In genomic region chr2:118790551-118791525, GRCm38 (mm10) we compare ENCODE assay signal across 9 mouse cellular contexts. TPM values are rescaled to one million over a fixed set of nuclear protein-coding genes. Genes with fewer than 3 reads are reported as not detected.
DNase-seq lines count a peak whose midpoint lies in the region; ATAC-seq and TF ChIP-seq lines count a peak whose summit lies in the region.
"Had no signal": no experiment of that assay in that cellular context is flagged by ENCODE, and none has a peak within 500 bp of the region (broad histone marks: within the 10 kb centered on the region; RNA-seq: fewer than 3 reads in every experiment).

No protein-coding gene starts in this region.

- ATAC-seq in hindbrain, embryonic 15.5 days (ENCODE audit: low FRiP score, low read depth) = peak; percentile 49; the same call in 1 of the 2 replicates
- peak; percentile 73 for ATAC-seq in megakaryocyte progenitor cell, adult 5-6 weeks (replicated peaks; ENCODE audit: poor library complexity)

- H3K9ac ChIP-seq in hindbrain, embryonic 15.5 days = no peak overlapping the region

- H3K9me3 ChIP-seq in hindbrain, embryonic 15.5 days = no peaks in the 10 kb centered on the region

- intact Hi-C loops in gastrocnemius, adult 2 months (cut with DNase I) = loop anchor here (1.0 kb wide), 1 partner anchor 92 kb away; no protein-coding TSS in a partner anchor
- intact Hi-C loops in left cerebral cortex, postnatal 25 days (cut with DNase I) = loop anchor here (1.0 kb wide), 1 partner anchor 92 kb away; no protein-coding TSS in a partner anchor

- DNase-seq in layer of hippocampus, adult 18-20 months (ENCODE audit: low spot score in 2 of 2) = peak; percentile 37 to 68
- no peak for DNase-seq in layer of hippocampus, adult 9-11 months
- DNase-seq in cerebellum, postnatal 4 days (ENCODE audit: low spot score in 2 of 2) = peak; percentile 62 to 89
- peak; percentile 80 for DNase-seq in gastrocnemius, adult 2 months
- peak; percentile 60 to 62 for DNase-seq in left cerebral cortex, postnatal 25 days (ENCODE audit: low spot score in 2 of 2)
- DNase-seq in right cerebral cortex, postnatal 4 days = peak; percentile 68

- H3K4me3 ChIP-seq in gastrocnemius, adult 2 months = peak overlapping the region; percentile 55
- no peak overlapping the region for H3K4me3 ChIP-seq in hindbrain, embryonic 15.5 days

- WGBS in hindbrain, embryonic 15.5 days = 26% methylated on average over 44 of the region's 44 CpGs

- H3K36me3 ChIP-seq in hindbrain, embryonic 15.5 days = peaks cover 58% of the 10 kb centered on the region

- peak overlapping the region; percentile 28 for H3K27ac ChIP-seq in gastrocnemius, adult 2 months
- H3K27ac ChIP-seq in hindbrain, embryonic 15.5 days (replicated peaks) = no peak overlapping the region

- peaks cover 15% of the 10 kb centered on the region for H3K4me1 ChIP-seq in hindbrain, embryonic 15.5 days (replicated peaks)

- peak; percentile 77 for TF ChIP-seq CTCF in gastrocnemius, adult 2 months (IDR thresholded peaks at IDR 0.05)

- H3K27me3 ChIP-seq in hindbrain, embryonic 15.5 days = no peaks in the 10 kb centered on the region

- peak overlapping the region; percentile 43 for H3K4me2 ChIP-seq in hindbrain, embryonic 15.5 days

RNA-seq across cellular contexts. Expression of gene Disp2, which starts 11.3 kb away (rescaled TPM):
- total RNA-seq in layer of hippocampus, adult 18-20 months (2021) = 100 to 1,000 TPM; 261 to 266 TPM
- not detected for total RNA-seq in gastrocnemius, adult 2 months (2021)
- polyA plus RNA-seq in hindbrain, embryonic 15.5 days (2015; fragmentation: Nextera tagmentation; extraction: Ambion mirVana) = 71.6 and 73.5 TPM in 2 replicates
- total RNA-seq in left cerebral cortex, postnatal 25 days (2021) = 100 to 1,000 TPM; 186 to 188 TPM
- not detected in 2 replicates for total RNA-seq in megakaryocyte progenitor cell, adult 5-6 weeks (2015)
- not detected in 2 replicates for total RNA-seq in megakaryocyte progenitor cell, adult 5-6 weeks (2017)
- total RNA-seq: neutrophil, adult 5-6 weeks had no signal

RNA-seq across cellular contexts. Expression of gene Phgr1, which starts 18.3 kb away (rescaled TPM):
- not detected for total RNA-seq in layer of hippocampus, adult 18-20 months (2021)
- not detected for total RNA-seq in gastrocnemius, adult 2 months (2021)
- polyA plus RNA-seq in hindbrain, embryonic 15.5 days (2015; fragmentation: Nextera tagmentation; extraction: Ambion mirVana) = not detected in 2 replicates
- total RNA-seq in left cerebral cortex, postnatal 25 days (2021) = not detected
- not detected in 2 replicates for total RNA-seq in megakaryocyte progenitor cell, adult 5-6 weeks (2015)
- not detected in 2 replicates for total RNA-seq in megakaryocyte progenitor cell, adult 5-6 weeks (2017)
- total RNA-seq: neutrophil, adult 5-6 weeks had no signal

RNA-seq across cellular contexts. Expression of gene Knstrn, which starts 23.0 kb away (rescaled TPM):
- total RNA-seq in layer of hippocampus, adult 18-20 months (2021) = 1 to 10 TPM; 1.1 TPM
- total RNA-seq in gastrocnemius, adult 2 months (2021) = under 1 TPM; 0.28 to 0.31 TPM
- 23.0 and 35.1 TPM in 2 replicates for polyA plus RNA-seq in hindbrain, embryonic 15.5 days (2015; fragmentation: Nextera tagmentation; extraction: Ambion mirVana)
- 1 to 10 TPM in 1 of 2 experiments, under 1 TPM in 1; 0.94 to 2.2 TPM for total RNA-seq in left cerebral cortex, postnatal 25 days (2021)
- total RNA-seq in megakaryocyte progenitor cell, adult 5-6 weeks (2015) = 50.8 and 55.8 TPM in 2 replicates
- total RNA-seq in megakaryocyte progenitor cell, adult 5-6 weeks (2017) = 215 and 245 TPM in 2 replicates

RNA-seq across cellular contexts. Expression of gene Ccdc9b, which starts 28.4 kb away (rescaled TPM):
- 1 to 10 TPM; 6.5 to 6.7 TPM for total RNA-seq in layer of hippocampus, adult 18-20 months (2021)
- 10 to 100 TPM; 14.6 to 20.8 TPM for total RNA-seq in gastrocnemius, adult 2 months (2021)
- 1.0 and 1.5 TPM in 2 replicates for polyA plus RNA-seq in hindbrain, embryonic 15.5 days (2015; fragmentation: Nextera tagmentation; extraction: Ambion mirVana)
- total RNA-seq in left cerebral cortex, postnatal 25 days (2021) = 1 to 10 TPM; 3.7 to 3.8 TPM
- total RNA-seq in megakaryocyte progenitor cell, adult 5-6 weeks (2015) = 0.07 and 0.25 TPM in 2 replicates
- total RNA-seq in megakaryocyte progenitor cell, adult 5-6 weeks (2017) = 0.42 and 0.47 TPM in 2 replicates
- total RNA-seq: neutrophil, adult 5-6 weeks had no signal

RNA-seq across cellular contexts. Expression of gene Inafm2, which starts 45.3 kb away (rescaled TPM):
- 10 to 100 TPM; 71.4 to 77.5 TPM for total RNA-seq in layer of hippocampus, adult 18-20 months (2021)
- total RNA-seq in gastrocnemius, adult 2 months (2021) = 1 to 10 TPM; 5.2 to 5.8 TPM
- 18.9 and 20.6 TPM in 2 replicates for polyA plus RNA-seq in hindbrain, embryonic 15.5 days (2015; fragmentation: Nextera tagmentation; extraction: Ambion mirVana)
- total RNA-seq in left cerebral cortex, postnatal 25 days (2021) = 10 to 100 TPM; 38.3 to 39.7 TPM
- 27.9 and 29.6 TPM in 2 replicates for total RNA-seq in megakaryocyte progenitor cell, adult 5-6 weeks (2015)
- 17.9 and 20.3 TPM in 2 replicates for total RNA-seq in megakaryocyte progenitor cell, adult 5-6 weeks (2017)

Comparison
In these comparisons a context has a peak if more than half of its experiments do, and no peak if none do; other contexts are left out.
1. RNA of gene Disp2, which starts 11.3 kb away (total RNA-seq): 261 to 266 TPM in layer of hippocampus, adult 18-20 months and 186 to 188 TPM in left cerebral cortex, postnatal 25 days; not detected in gastrocnemius, adult 2 months and not detected in megakaryocyte progenitor cell, adult 5-6 weeks; every median in the first group is over 100 times any median in the second.
2. RNA of gene Knstrn, which starts 23.0 kb away (total RNA-seq): 50.8 to 245 TPM in megakaryocyte progenitor cell, adult 5-6 weeks; 0.94 to 2.2 TPM in left cerebral cortex, postnatal 25 days, 1.1 TPM in layer of hippocampus, adult 18-20 months and 0.28 to 0.31 TPM in gastrocnemius, adult 2 months; every median in the first group is over 10 times any median in the second.